Mouse (Mus musculus) limb, embryonic 12.5 days (tissue): ENCODE data around the gene Ttpal. TPM values are rescaled to one million over a fixed set of nuclear protein-coding genes. Genes with fewer than 3 reads are reported as not detected.
"Not testable (repeated sequence)": the region's sequence is repeated elsewhere in the genome, so short reads cannot be mapped to it uniquely, and the experiment has no call there.

Experiments
- ATAC-seq: fragments of 200-750 bp; cut with Nextera tagmentation; 2 replicates; pipeline ENCODE4 v1.8.0; 2017; ENCODE audit warnings: low read depth, moderate TSS enrichment; ENCODE audit not compliant: insufficient number of reproducible peaks, insufficient read depth, low FRiP score, low TSS enrichment
- H3K27ac ChIP-seq: fragments of 300-500 bp; sonication (generic); 2 replicates; pipeline ENCODE4 v1.5.1; 2016; ENCODE audit warnings: mild to moderate bottlenecking, moderate library complexity
- H3K27me3 ChIP-seq: fragments of 300-500 bp; sonication (generic); 2 replicates; pipeline ENCODE4 v1.6.1; 2016; ENCODE audit warnings: mild to moderate bottlenecking, moderate library complexity
- H3K36me3 ChIP-seq: fragments of 300-500 bp; sonication (generic); 2 replicates; pipeline ENCODE4 v1.6.1; 2016; ENCODE audit warnings: mild to moderate bottlenecking, moderate library complexity
- H3K4me1 ChIP-seq: fragments of 300-500 bp; sonication (generic); replicated peaks from 2 replicates; pipeline ENCODE4 v1.6.1; 2016
- H3K4me2 ChIP-seq: fragments of 300-500 bp; sonication (generic); 2 replicates; pipeline ENCODE4 v1.6.1; 2016; ENCODE audit warnings: mild to moderate bottlenecking, moderate library complexity
- H3K4me3 ChIP-seq: fragments of 300-500 bp; sonication (generic); replicated peaks from 2 replicates; pipeline ENCODE4 v1.5.1; 2016; ENCODE audit warnings: mild to moderate bottlenecking
- H3K9ac ChIP-seq: fragments of 300-500 bp; sonication (generic); replicated peaks from 2 replicates; pipeline ENCODE4 v1.6.1; 2016; ENCODE audit warnings: mild to moderate bottlenecking, moderate library complexity
- H3K9me3 ChIP-seq: fragments of 300-500 bp; sonication (generic); 2 replicates; pipeline ENCODE4 v1.6.1; 2016; ENCODE audit warnings: mild to moderate bottlenecking, moderate library complexity
- WGBS: fragments of 180-500 bp; shearing (Covaris S2); methylation state at CpG from one replicate; pipeline ENCODE4 v1.1.7; 2016; 5-methylcytosine and 5-hydroxymethylcytosine counted together
- polyA plus RNA-seq: library from polyadenylated mRNA; unstranded; fragments of >200 nt; fragmentation: Nextera tagmentation; extraction: Ambion mirVana; gene quantifications from 2 replicates; pipeline ENCODE4 v1.2.1, GENCODE M21; 2016

Gene Ttpal
- polyA plus RNA-seq, 1 experiment from 2014 or later: 48.6 TPM

DNA sequence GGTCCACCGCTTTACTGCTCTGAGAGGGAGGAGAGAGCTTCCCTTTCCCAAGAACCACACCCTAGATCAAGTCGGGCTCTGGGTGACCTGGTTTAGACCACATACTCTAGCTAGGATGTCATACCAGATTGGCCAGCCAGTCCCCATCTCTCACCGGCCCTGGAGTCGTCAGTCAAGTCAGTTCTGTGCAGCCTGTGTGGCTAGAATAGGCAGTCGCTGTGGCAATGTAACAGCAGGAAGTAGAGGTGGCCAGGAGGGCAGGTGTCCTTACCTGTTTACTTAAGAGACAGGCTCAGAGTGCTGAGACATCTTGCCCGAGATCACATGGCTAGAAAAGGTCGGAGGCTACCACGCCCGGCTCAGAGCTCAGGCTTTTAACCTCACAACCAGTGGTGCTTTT is 9.1 kb downstream of the Ttpal start:
- H3K27ac ChIP-seq: no peak overlapping the region
- no peak overlapping the region for H3K9ac ChIP-seq
- H3K9me3 ChIP-seq: peaks cover 3% of the 10 kb centered on the region; the same call in 1 of the 2 replicates
- no peak overlapping the region for H3K4me3 ChIP-seq
- no peak overlapping the region for H3K4me2 ChIP-seq
- H3K36me3 ChIP-seq: peaks cover 81% of the 10 kb centered on the region
- H3K4me1 ChIP-seq: no peaks in the 10 kb centered on the region
- ATAC-seq: no peak
- H3K27me3 ChIP-seq: no peaks in the 10 kb centered on the region
- WGBS: 67% methylated on average over 9 of the region's 9 CpGs

GRCm38 (mm10) chr2:163613206-163613605 is 11.1 kb downstream of the Ttpal start:
- no peak overlapping the region for H3K4me2 ChIP-seq
- no peak overlapping the region for H3K9ac ChIP-seq
- peaks cover 3% of the 10 kb centered on the region; the same call in 1 of the 2 replicates for H3K9me3 ChIP-seq
- 97% methylated on average over 5 of the region's 5 CpGs for WGBS
- H3K4me3 ChIP-seq: no peak overlapping the region
- H3K36me3 ChIP-seq: peaks cover 88% of the 10 kb centered on the region
- no peak overlapping the region for H3K27ac ChIP-seq
- H3K27me3 ChIP-seq: no peaks in the 10 kb centered on the region
- ATAC-seq: no peak
- H3K4me1 ChIP-seq: no peaks in the 10 kb centered on the region

DNA sequence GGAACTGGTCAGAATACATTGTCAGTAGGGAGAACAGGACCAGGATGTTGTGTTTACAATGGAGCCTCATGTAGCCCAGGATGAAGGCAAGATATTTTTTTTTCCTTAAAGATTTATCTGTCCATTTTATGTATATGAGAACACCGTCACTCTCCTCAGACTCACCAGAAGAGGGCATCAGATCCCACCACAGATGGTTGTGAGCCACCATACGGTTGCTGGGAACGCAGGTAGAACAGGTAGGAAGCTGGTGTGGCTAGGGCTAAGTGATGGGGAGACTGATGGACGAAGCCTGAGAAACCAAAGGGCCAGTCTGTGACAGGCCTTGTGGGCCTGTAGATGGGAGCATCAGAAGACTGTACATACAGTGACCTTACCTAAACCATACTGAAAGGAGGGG is 11.9 kb downstream of the Ttpal start:
- Histone ChIP-seq H3K4me3 (no peak overlapping the region), H3K36me3 (peaks cover 95% of the 10 kb centered on the region)

DNA sequence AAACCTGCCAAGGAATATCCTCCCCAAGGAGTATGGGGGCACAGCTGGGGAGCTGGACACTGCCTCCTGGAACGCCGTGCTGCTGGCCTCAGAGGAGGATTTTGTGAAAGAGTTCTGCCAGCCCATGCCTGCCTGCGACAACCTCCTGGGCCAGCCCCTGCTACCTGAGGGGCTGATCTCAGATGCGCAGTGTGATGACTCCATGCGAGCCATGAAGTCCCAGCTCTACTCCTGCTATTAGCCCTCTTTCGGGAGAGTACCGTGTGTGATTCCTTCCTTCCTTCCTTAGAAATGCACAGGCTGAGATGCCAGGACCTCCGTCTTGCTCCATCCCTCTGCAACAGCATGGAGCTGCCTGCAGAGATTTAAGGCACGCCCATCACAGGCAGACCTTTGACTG is 13.3 kb downstream of the Ttpal start:
- Histone ChIP-seq H3K4me2 (no peak overlapping the region), H3K9ac (no peak overlapping the region), H3K4me1 (no peaks in the 10 kb centered on the region), H3K4me3 (no peak overlapping the region), H3K36me3 (peaks cover 95% of the 10 kb centered on the region), H3K27me3 (no peaks in the 10 kb centered on the region), H3K27ac (no peak overlapping the region), H3K9me3 (peaks cover 3% of the 10 kb centered on the region; the same call in 1 of the 2 replicates)
- 95% methylated on average over 9 of the region's 9 CpGs for WGBS
- no peak for ATAC-seq

More for the DNA sequence above, 11.9 kb downstream of the Ttpal start:
- no peak for ATAC-seq
- H3K9me3 ChIP-seq: peaks cover 3% of the 10 kb centered on the region; the same call in 1 of the 2 replicates
- H3K27ac ChIP-seq: no peak overlapping the region
- WGBS: 93% methylated on average over 4 of the region's 4 CpGs
- H3K9ac ChIP-seq: no peak overlapping the region
- H3K4me2 ChIP-seq: no peak overlapping the region
- no peaks in the 10 kb centered on the region for H3K27me3 ChIP-seq
- H3K4me1 ChIP-seq: no peaks in the 10 kb centered on the region

- ATAC-seq: no peak
- Histone ChIP-seq H3K4me3 (no peak overlapping the region), H3K4me1 (no peaks in the 10 kb centered on the region), H3K27ac (no peak overlapping the region), H3K4me2 (no peak overlapping the region), H3K36me3 (peaks cover 95% of the 10 kb centered on the region), H3K9ac (no peak overlapping the region), H3K27me3 (no peaks in the 10 kb centered on the region), H3K9me3 (peaks cover 3% of the 10 kb centered on the region; the same call in 1 of the 2 replicates)
- WGBS: 92% methylated on average over 4 of the region's 4 CpGs
These were observed 14.0 kb downstream of the Ttpal start for GRCm38 (mm10) chr2:163615906-163616651.

DNA sequence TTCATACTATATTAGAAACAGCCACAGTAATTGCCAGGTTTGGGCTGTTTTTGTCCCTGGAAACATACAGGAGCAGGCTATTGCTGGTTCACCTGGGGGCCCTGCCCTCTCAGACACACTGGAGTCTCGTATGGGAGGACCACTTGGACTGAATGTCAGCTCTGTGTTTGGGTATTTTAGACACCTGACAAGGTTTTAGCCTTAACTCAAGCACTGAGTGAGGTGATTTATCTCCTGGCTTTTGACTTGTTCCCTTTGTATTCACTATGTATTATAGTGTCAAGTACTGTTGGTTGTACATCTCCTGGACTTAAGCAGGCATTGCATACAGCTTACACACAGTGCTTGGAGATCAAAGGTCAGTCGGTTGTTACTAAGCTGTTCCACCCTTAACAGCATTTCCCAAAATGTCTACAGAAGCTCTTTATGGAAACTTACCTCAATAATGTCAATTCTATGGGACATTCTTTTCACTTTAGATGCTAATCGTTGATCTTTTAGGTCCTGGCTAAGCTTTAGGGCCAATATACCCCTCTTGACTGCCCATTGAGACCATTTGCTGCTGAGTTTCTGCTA is 14.6 kb downstream of the Ttpal start:
- Histone ChIP-seq H3K36me3 (peaks cover 94% of the 10 kb centered on the region), H3K4me1 (no peaks in the 10 kb centered on the region), H3K4me2 (no peak overlapping the region), H3K27ac (no peak overlapping the region), H3K4me3 (no peak overlapping the region), H3K9ac (no peak overlapping the region), H3K9me3 (peaks cover 3% of the 10 kb centered on the region; the same call in 1 of the 2 replicates), H3K27me3 (no peaks in the 10 kb centered on the region)
- ATAC-seq: no peak
- 86% methylated on average over 3 of the region's 3 CpGs for WGBS

- Histone ChIP-seq H3K9ac (no peak overlapping the region), H3K4me2 (no peak overlapping the region)
These were observed 15.2 kb downstream of the Ttpal start for GRCm38 (mm10) chr2:163617232-163617863.

DNA sequence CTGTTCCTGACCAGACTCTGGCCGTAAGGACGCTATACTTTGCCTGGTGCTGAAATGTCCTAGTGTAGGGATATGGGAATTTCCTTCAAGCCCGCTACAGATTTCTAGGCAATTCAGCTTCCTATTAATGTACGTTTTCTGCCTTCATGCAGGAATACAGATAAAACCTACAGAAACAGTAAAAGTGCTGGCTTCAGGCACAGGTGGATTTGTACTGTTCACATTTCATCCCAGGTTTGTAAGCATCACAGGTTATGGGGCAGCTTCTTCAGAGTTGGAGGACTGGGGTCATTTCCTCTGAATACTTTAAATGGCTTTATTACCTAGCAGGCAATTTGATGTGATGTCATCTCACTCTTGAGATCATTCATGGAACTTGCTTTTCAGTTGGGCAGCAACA is 15.8 kb downstream of the Ttpal start:
- H3K9me3 ChIP-seq: peaks cover 3% of the 10 kb centered on the region; the same call in 1 of the 2 replicates
- H3K4me3 ChIP-seq: no peak overlapping the region
- H3K4me2 ChIP-seq: no peak overlapping the region
- H3K4me1 ChIP-seq: no peaks in the 10 kb centered on the region
- no peak for ATAC-seq
- H3K27ac ChIP-seq: no peak overlapping the region
- peaks cover 94% of the 10 kb centered on the region for H3K36me3 ChIP-seq
- H3K27me3 ChIP-seq: no peaks in the 10 kb centered on the region
- H3K9ac ChIP-seq: no peak overlapping the region
- WGBS: 95% methylated on average over 4 of the region's 4 CpGs

More at GRCm38 (mm10) chr2:163617232-163617863, 15.2 kb downstream of the Ttpal start:
- 83% methylated on average over 3 of the region's 3 CpGs for WGBS
- no peaks in the 10 kb centered on the region for H3K4me1 ChIP-seq
- H3K27ac ChIP-seq: no peak overlapping the region
- peaks cover 93% of the 10 kb centered on the region for H3K36me3 ChIP-seq
- H3K9me3 ChIP-seq: peaks cover 3% of the 10 kb centered on the region; the same call in 1 of the 2 replicates
- no peak for ATAC-seq
- H3K27me3 ChIP-seq: no peaks in the 10 kb centered on the region
- no peak overlapping the region for H3K4me3 ChIP-seq

GRCm38 (mm10) chr2:163620451-163620850 is 18.3 kb downstream of the Ttpal start:
- no peak overlapping the region for H3K27ac ChIP-seq
- peaks cover 90% of the 10 kb centered on the region for H3K36me3 ChIP-seq
- WGBS: 79% methylated on average over 8 of the region's 8 CpGs
- H3K9ac ChIP-seq: no peak overlapping the region
- H3K4me2 ChIP-seq: no peak overlapping the region
- no peaks in the 10 kb centered on the region for H3K4me1 ChIP-seq
- no peaks in the 10 kb centered on the region for H3K27me3 ChIP-seq
- no peak for ATAC-seq
- H3K4me3 ChIP-seq: no peak overlapping the region
- H3K9me3 ChIP-seq: no peaks in the 10 kb centered on the region

DNA sequence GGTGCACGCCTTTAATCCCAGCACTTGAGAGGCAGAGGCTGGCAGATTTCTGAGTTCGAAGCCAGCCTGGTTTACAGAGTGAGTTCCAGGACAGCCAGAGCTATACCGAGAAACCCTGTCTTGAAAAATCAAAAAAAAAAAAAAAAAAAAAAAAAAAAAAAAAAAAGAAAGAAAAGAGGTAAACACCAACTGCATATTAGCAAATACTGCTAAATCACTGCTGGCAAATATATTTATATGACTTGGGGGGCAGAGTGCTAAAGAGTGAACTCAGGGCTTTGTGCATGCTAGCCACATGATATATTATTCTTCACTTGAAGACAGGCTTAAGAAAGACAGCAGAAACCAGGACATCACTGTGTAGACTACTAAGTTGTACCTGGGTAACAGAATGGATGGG is 19.3 kb downstream of the Ttpal start:
- not testable (repeated sequence) for ATAC-seq, H3K27me3 ChIP-seq, H3K4me3 ChIP-seq, H3K4me2 ChIP-seq, H3K4me1 ChIP-seq, H3K9ac ChIP-seq, H3K27ac ChIP-seq, H3K9me3 ChIP-seq
- WGBS: 93% methylated on average over 3 of the region's 3 CpGs
- H3K36me3 ChIP-seq: peaks cover 90% of the 10 kb centered on the region

- Histone ChIP-seq H3K4me1 (no peaks in the 10 kb centered on the region), H3K9ac (no peak overlapping the region), H3K4me3 (no peak overlapping the region), H3K36me3 (peaks cover 92% of the 10 kb centered on the region), H3K27ac (no peak overlapping the region), H3K9me3 (no peaks in the 10 kb centered on the region), H3K4me2 (no peak overlapping the region), H3K27me3 (no peaks in the 10 kb centered on the region)
- no peak for ATAC-seq
- WGBS: 95% methylated on average over 4 of the region's 4 CpGs
These were observed 29.1 kb downstream of the Ttpal start for GRCm38 (mm10) chr2:163631223-163631622.
